Mouse (Mus musculus) gastrocnemius, adult 18-20 months (tissue): ENCODE data around the gene Eef2k. TPM values are rescaled to one million over a fixed set of nuclear protein-coding genes. Genes with fewer than 3 reads are reported as not detected.
"Not testable (repeated sequence)": the region's sequence is repeated elsewhere in the genome, so short reads cannot be mapped to it uniquely, and the experiment has no call there.

ENCODE experiments used
- DNase-seq: peaks from one replicate; pipeline ENCODE4 v3.0.0; 2021; ENCODE audit warnings: low spot score
- total RNA-seq, 2 experiments: library from RNA; stranded (reverse); gene quantifications; 2 replicates each; pipeline ENCODE4 v1.2.3; 2021

Gene Eef2k
- total RNA-seq, 2 experiments from 2014 or later, result 59.7 to 60.4 TPM

GRCm38 (mm10) chr7:120878271-120878670 is 35.6 kb downstream of the Eef2k start:
- no peak for DNase-seq

DNA sequence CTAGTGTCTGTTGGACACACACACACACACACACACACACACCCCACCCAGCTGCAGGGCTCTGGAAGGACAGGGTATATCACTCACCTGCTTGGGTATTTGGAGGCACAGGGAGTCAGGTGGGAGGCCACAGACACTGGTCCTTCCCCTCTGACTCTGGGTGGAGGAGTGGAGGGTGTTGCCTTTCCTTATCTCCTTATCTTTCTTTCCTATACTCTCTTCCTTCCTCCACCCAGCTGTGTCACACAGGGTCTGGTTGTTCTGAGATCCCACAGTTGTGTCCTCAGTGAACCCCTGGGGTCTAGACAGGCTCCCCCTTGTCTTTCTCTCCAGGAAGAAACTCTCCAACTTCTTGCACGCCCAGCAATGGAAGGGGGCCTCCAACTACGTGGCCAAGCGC is 37.3 kb downstream of the Eef2k start:
- DNase-seq, result no peak

GRCm38 (mm10) chr7:120880770-120881169 is 38.1 kb downstream of the Eef2k start:
- no peak for DNase-seq

DNA sequence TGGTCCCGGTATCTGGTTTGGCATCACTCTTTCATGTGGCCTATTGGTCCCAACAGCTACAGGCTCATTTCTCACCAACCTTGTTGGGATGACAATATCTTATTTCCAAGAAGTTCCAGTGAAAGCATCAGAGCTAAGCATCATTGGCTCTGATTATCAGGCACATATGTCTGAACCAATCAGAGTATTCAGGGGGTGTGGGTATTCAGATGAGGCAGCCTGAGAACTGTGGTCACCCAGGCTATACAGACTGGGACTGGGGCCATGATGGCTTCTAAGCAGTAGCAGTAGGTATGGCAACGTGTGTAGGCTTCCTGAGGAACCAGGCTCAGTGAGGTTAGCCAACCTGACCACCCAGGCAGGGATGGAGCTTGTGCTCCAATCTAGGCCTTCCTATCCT is 38.8 kb downstream of the Eef2k start:
- no peak for DNase-seq

- DNase-seq, result no peak
These were observed 40.0 kb downstream of the Eef2k start for GRCm38 (mm10) chr7:120882674-120883073.

- no peak for DNase-seq
These were observed 41.1 kb downstream of the Eef2k start for GRCm38 (mm10) chr7:120883523-120884290.

GRCm38 (mm10) chr7:120884746-120885145 is 42.1 kb downstream of the Eef2k start:
- DNase-seq, result no peak

- no peak for DNase-seq
These were observed 50.5 kb downstream of the Eef2k start for GRCm38 (mm10) chr7:120893123-120893522.

DNA sequence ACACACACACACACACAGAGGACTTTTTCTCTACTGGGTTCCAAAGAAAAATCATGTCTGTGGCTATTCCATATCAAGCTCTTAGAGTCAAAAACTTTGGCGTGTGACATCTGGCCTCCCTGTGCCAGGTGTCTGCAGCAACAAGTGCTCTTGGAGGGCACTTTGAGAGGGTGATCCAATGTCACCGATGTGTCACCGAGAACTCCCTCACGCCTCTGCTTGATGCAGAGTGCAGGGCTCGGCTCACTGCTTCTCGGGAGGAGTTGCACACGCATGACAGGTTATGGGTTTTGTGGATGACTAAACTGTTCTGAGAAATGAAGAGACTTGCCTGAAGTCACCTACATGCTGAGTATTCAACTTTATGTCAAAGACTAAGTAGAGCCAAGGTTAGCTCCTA is 54.4 kb downstream of the Eef2k start:
- DNase-seq, result no peak

- DNase-seq, result no peak
These were observed 55.2 kb downstream of the Eef2k start for GRCm38 (mm10) chr7:120897711-120898335.

DNA sequence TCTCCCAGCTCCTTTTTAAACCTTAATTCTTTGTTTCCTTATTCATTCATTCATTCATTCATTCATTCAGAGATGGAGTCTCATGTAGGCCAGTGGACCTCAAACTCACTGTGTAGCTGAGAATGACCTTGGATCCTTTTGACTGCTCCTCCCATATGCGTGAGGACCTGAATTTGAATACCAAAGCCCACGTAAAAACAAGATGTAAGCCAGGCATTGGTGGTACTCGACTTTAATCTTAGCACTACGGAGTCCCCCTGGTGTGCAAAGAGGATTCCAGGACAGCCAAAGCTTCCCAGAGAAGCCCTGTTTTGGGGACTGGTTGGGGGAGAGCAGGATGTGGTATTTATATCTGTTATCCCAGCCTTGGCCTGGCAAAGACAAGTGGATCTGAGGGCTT is 57.6 kb downstream of the Eef2k start:
- no peak for DNase-seq

DNA sequence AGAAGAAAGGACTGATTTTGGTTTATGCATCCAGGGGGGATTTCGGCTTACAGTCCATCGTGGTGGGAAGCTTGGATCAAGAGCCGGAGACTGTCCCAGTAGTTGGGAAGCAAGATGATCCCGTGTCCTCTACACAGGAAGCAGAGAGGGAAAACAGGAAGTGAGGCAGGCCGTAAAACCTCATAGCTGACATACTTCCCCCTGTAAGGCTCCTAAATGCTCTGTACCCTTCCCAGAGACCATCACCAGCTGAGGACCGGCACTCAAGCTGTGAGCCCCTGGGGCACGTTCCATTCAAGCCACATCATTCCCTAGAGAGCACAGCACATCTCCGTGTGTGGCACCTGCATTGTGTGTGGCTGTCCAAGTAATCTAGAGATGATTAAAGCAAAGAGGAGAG is 59.1 kb downstream of the Eef2k start:
- no peak for DNase-seq

DNA sequence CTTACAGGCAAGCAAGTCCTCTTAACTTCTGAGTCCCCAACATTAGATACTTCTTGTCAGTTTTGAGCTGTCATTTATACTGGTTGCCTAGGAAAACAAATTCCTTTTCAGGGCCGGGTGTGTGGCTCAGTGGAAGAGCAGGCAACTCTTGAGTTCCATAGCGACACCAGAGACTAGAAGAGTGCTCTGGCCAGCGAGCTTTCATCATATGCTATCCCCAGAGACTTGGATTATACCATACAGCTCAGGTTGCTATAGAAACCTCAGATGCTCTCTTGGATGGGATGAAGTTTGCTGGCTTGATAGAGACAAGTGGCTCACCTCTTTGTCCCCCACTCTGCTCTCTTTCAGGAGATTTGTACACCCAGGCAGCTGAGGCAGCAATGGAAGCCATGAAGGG is 60.3 kb downstream of the Eef2k start:
- DNase-seq, result no peak

DNA sequence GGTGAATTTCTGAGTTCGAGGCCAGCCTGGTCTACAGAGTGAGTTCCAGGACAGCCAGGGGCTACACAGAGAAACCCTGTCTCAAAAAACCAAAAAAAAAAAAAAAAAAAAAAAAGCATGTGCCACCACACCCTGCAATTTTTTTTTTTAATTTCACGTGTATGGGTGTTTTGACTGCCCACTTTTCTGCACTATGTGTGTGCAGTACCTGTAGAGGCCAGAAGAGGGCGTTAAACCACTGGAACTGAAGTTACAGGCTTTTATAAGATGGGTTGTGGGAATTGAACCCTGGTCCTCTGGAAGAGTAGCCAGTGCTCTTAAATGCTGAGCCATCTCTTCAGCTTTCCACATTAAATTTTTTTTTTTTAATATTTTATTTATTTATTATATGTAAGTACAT is 67.5 kb downstream of the Eef2k start:
- not testable (repeated sequence) for DNase-seq

- DNase-seq, result not testable (repeated sequence)
These were observed 68.6 kb downstream of the Eef2k start for GRCm38 (mm10) chr7:120911268-120911667.

- DNase-seq, result no peak
These were observed 70.7 kb downstream of the Eef2k start for GRCm38 (mm10) chr7:120913332-120913731.

GRCm38 (mm10) chr7:120916262-120916875 is 73.7 kb downstream of the Eef2k start:
- no peak for DNase-seq

GRCm38 (mm10) chr7:120917279-120917591 is 74.6 kb downstream of the Eef2k start:
- DNase-seq, result no peak

DNA sequence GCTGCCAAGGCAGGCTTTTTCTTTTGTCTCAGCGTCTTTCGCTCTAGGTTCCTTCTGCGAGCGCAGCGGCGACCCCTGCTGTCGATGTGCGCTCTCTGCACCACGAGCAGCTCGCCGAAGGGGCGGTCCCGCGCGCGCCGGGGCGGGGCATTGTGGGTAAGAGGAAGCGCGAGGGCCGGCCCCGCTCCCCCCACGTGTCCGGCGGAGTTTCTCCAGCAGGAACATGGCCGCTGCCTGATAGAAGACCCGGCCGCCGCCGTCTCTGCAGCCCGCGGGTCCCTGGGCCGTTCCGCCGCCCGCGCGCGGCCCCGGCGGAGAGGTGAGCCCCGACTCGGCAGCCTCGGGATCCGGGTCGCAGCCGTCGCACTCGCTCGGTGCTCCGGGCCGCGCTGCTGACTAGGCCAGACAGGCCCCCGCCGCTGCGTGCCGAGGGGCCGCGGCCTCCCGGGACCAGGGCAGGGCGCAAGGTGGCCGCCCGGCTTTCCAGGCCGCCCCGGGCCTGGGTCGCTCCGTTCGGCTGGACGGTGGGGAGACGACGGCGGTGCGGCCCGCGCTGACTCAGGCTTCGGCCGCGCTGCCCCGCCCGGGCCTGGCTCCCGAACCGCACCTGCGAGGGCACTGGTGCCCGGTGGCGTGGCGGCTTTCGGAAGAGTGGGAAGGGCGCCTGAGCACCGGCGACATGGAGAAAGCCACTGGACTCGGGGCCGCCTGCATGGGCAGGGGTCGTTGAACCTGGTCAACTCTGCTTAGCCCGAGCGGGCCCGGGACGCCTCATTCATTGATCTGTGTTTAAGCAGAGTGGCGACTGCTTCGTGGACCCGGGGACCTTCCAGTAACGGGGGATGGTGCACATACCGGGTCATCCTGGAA is 75.2 kb downstream of the Eef2k start, which contains the start of gene Polr3e:
Polr3e (plus strand) TSS at position 153 of the 870 bp plus-strand sequence.
- DNase-seq, result peak; percentile 100

DNA sequence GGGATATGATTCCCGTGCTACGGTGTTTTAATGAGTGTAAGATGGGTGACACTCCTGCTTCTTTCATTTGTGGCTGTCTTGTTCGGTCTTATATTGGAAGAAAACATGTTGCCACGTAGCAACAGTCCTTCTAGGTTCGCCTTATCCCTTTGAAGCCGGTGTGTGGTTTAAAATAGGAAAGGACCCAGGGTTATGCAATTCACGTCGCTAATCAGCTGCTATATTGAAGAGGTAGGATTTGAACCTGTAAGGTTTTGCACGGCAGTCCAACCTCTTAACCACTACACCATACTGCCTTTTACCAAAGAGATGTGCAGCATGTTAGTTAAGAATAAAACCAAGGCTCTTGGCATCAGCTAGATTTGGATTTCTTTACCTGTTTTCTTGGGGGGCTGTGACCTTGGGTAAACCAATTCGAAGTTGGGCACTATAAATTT is 75.9 kb downstream of the Eef2k start:
- DNase-seq, result peak; percentile 81

DNA sequence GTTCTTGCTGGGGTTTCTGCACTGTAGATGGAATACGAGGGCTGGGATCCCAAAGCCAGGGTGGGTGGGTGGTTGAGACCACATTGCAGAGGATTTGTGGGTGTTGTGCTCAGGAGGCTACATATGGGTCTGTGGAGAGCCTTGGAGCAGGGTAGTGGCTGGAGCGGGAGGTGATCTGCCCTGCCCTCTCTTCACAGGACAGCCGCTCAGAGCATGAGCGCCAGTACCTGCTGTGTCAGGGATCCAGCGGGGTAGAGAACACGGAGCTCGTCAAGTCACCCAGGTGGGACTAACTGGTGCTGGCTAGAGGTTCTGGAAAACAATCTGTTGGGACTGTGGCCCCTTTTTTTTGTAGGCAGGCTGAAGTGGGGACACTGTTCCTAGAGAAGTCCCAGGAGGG is 90.5 kb downstream of the Eef2k start:
- no peak for DNase-seq

- DNase-seq, result no peak
These were observed 91.1 kb downstream of the Eef2k start for GRCm38 (mm10) chr7:120933680-120934195.
